Mouse (Mus musculus) CD4-positive, CD25-positive, alpha-beta regulatory T cell (primary cell): ENCODE results near the gene Psmg4. TPM values are rescaled to one million over a fixed set of nuclear protein-coding genes. Genes with fewer than 3 reads are reported as not detected.

Experiments
- polyA plus RNA-seq: library from polyadenylated mRNA; unstranded; fragments of 100-300 nt; shearing (Covaris generic); gene quantifications from one replicate; pipeline ENCODE4 v1.2.1, GENCODE M21; 2017

The Psmg4 gene
- 72.6 TPM for polyA plus RNA-seq

DNA sequence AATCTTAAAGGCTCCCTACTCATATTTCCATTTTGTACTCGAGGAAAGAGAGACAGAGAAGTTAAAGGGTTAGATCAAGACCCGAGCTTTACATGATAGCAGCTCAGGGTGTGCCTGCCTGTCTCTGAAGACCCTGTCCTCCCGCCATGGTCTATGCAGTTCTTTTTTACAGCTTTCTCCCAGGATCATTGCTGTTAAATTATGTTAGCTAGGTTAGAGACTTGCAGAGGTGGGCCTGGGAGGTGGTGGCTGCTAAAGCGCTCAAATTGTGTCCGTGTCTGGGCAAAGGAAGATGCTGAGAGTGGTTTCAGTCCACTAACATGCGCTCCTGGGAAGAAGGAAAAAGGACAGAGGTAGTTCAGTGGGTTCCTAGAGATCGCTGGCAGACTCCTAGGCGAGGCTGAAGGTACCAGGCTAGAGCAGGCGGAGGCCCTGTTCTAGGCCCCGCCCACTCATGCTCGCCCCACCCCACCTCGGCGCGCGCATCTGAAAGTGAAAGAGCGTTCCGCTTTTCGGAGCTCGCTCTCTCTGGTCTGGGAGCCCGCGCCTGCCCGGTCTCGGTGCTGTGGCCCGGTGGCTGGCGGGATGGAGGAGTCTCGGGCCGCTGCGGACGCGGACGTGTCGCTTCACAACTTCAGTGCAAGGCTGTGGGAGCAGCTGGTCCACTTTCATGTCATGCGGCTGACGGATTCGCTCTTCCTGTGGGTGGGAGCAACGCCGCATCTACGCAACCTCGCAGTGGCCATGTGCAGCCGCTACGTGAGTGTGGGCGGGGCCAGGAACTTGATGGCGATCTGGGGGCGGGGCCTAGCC is at the start of gene Psmg4:
Psmg4 (plus strand) TSS at position 474 of the 813 bp plus-strand sequence.

GRCm38 (mm10) chr13:34130226-34130731 is 32.5 kb upstream of the Psmg4 start, which contains the start of gene Tubb2b:
Tubb2b (minus strand) TSS chr13:34130466.

Other genes with a start within 250 kb of the Psmg4 start
- gene Nqo2, start 198.3 kb upstream of the Psmg4 start, polyA plus RNA-seq, result 9.1 TPM
- gene Ripk1, start 160.6 kb upstream of the Psmg4 start, polyA plus RNA-seq, result 70.0 TPM
- 54.1 TPM for gene Serpinb6a, start 160.2 kb upstream of the Psmg4 start, polyA plus RNA-seq
- 44.8 TPM for gene Bphl, start 125.4 kb upstream of the Psmg4 start, polyA plus RNA-seq
- 41.7 TPM for gene Tubb2a, start 85.0 kb upstream of the Psmg4 start, polyA plus RNA-seq
- gene Tubb2b, start 32.5 kb upstream of the Psmg4 start, polyA plus RNA-seq, result 3.4 TPM
- gene Slc22a23, start 182.2 kb downstream of the Psmg4 start, polyA plus RNA-seq, result 0.28 TPM